Mouse (Mus musculus): Measurements from ENCODE around the gene H2-M10.2. TPM values are rescaled to one million over a fixed set of nuclear protein-coding genes. Genes with fewer than 3 reads are reported as not detected.
"Not testable (repeated sequence)": the region's sequence is repeated elsewhere in the genome, so short reads cannot be mapped to it uniquely, and the experiment has no call there.

The H2-M10.2 gene
- polyA plus RNA-seq, 1 experiment from 2014 or later, result not detected

DNA sequence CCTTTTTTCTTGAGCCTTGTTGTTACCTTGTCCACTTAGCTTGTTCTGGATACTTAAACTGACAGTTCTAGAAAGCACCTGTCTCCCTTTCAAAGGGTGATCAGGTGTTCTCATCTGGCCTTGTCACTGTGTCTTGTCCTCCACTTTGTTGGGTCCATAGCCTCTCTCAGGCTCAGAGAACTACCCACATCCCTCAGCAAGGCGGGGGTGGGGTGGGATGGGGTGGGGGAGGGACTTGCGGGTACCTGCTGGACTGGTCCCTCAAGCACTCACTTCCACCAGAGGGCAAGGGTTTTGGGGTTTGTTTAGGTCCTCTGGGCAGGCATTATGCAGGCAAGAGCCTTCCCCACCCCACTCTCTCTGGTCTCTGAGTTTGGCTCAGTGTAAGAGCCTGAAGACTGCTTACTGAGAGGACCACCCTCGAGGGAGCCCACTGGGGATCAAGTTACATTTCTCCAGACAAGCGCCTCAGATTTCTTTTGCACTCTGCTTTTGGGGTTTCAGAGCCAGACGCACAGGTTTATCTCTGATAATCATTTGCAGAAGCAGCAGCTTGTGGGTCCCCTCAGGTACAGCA lies 45.6 kb downstream of the H2-M10.2 start:
- Histone ChIP-seq H3K9me3 (ENCODE audit: control insufficient read depth) (no peaks in the 10 kb centered on the region), H3K36me3 (ENCODE audit: control insufficient read depth, insufficient read depth) (no peaks in the 10 kb centered on the region), H3K4me2 (replicated peaks; ENCODE audit: low read depth) (no peak overlapping the region), H3K9ac (ENCODE audit: low read depth, low read length) (no peak overlapping the region), H3K4me3 (ENCODE audit: low read depth, low read length) (no peak overlapping the region), H3K27me3 (replicated peaks; ENCODE audit: control insufficient read depth, insufficient read depth, low read length) (peaks cover 14% of the 10 kb centered on the region), H3K27ac (ENCODE audit: low read depth, low read length) (no peak overlapping the region), H3K4me1 (replicated peaks; ENCODE audit: control insufficient read depth, insufficient read depth, low read length) (no peaks in the 10 kb centered on the region)
- WGBS, result 5% methylated on average over 5 of the region's 5 CpGs
- no peak for ATAC-seq
- no peak for TF ChIP-seq CTCF (IDR thresholded peaks at IDR 0.05; ENCODE audit: low read depth)

DNA sequence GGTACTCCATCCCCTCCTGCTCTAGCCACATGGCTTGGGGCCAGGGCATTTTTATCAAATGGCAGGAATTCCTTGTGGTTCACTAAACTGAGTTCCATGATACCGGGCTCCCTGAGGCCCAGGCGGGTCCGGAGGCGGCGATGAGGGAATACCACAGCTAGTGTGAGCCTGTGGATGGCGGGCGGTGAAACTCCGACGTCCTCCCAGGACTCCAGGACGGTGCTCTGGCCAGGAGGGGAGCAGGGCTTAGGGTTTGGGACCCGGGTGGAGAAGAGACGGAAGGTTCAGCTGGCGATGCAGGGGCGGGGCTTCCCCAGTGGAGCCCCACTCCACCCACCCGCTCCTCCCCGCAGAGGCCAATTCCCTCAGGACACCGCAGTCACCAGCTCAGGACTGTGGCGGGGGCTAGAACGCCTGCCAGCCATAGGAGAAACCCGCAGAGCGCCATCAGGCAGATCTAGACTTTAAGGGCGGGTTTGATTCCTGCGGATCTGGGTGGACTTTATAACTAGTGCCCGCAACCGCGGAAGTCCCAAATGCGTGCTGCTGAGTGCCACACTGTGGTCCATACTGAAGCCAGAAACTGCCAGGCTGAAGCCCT lies 48.9 kb downstream of the H2-M10.2 start:
- Histone ChIP-seq H3K36me3 (ENCODE audit: control insufficient read depth, insufficient read depth) (no peaks in the 10 kb centered on the region), H3K27ac (ENCODE audit: low read depth, low read length) (no peak overlapping the region), H3K27me3 (replicated peaks; ENCODE audit: control insufficient read depth, insufficient read depth, low read length) (peaks cover 18% of the 10 kb centered on the region), H3K9me3 (ENCODE audit: control insufficient read depth) (no peaks in the 10 kb centered on the region), H3K4me3 (ENCODE audit: low read depth, low read length) (peak overlapping the region; percentile 41), H3K4me2 (replicated peaks; ENCODE audit: low read depth) (peak overlapping the region; percentile 68), H3K9ac (ENCODE audit: low read depth, low read length) (no peak overlapping the region), H3K4me1 (replicated peaks; ENCODE audit: control insufficient read depth, insufficient read depth, low read length) (no peaks in the 10 kb centered on the region)
- no peak for TF ChIP-seq CTCF (IDR thresholded peaks at IDR 0.05; ENCODE audit: low read depth)
- no peak for ATAC-seq
- 5% methylated on average over 27 of the region's 27 CpGs for WGBS

DNA sequence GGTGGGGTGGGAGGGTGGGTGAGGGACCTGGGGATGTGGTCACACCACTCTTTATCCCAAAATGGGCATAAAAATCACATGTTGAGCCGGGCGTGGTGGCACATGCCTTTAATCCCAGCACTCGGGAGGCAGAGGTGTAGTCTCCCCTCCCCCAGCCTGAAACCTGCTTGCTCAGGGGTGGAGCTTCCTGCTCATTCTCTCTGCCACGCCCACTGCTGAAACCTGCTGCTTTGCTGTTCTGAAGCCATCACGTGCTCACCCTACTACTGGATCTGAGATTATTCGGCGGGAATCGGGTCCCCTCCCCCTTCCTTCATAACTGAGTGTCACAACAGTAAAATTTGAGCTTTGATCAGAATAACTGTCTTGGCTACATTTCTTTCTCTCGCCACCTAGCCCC lies 51.0 kb downstream of the H2-M10.2 start:
- not testable (repeated sequence) for H3K4me3 ChIP-seq (ENCODE audit: low read depth, low read length); H3K4me1 ChIP-seq (replicated peaks; ENCODE audit: control insufficient read depth, insufficient read depth, low read length); H3K9me3 ChIP-seq (ENCODE audit: control insufficient read depth); H3K27ac ChIP-seq (ENCODE audit: low read depth, low read length); H3K4me2 ChIP-seq (replicated peaks; ENCODE audit: low read depth); H3K9ac ChIP-seq (ENCODE audit: low read depth, low read length); H3K36me3 ChIP-seq (ENCODE audit: control insufficient read depth, insufficient read depth); ATAC-seq
- WGBS, result 9% methylated on average over 8 of the region's 9 CpGs
- H3K27me3 ChIP-seq (replicated peaks; ENCODE audit: control insufficient read depth, insufficient read depth, low read length), result peaks cover 28% of the 10 kb centered on the region

Other genes with a start within 250 kb of the H2-M10.2 start
- 19.5 and 21.2 TPM in 2 replicates for gene H2-T22, start 243.7 kb downstream of the H2-M10.2 start, polyA plus RNA-seq (2015; fragmentation: Nextera tagmentation; extraction: Ambion mirVana)
- 2.8 and 3.1 TPM in 2 replicates for gene Gm6034, start 243.5 kb downstream of the H2-M10.2 start, polyA plus RNA-seq (2015; fragmentation: Nextera tagmentation; extraction: Ambion mirVana)
- gene Gm11127, start 228.1 kb downstream of the H2-M10.2 start, polyA plus RNA-seq (2015; fragmentation: Nextera tagmentation; extraction: Ambion mirVana), result 84.2 and 86.5 TPM in 2 replicates
- gene Gm19684, start 164.8 kb downstream of the H2-M10.2 start, polyA plus RNA-seq (2015; fragmentation: Nextera tagmentation; extraction: Ambion mirVana), result 0.17 TPM in 1 of 2 replicates, not detected in the other
- 0.93 and 1.3 TPM in 2 replicates for gene Gm7030, start 157.1 kb downstream of the H2-M10.2 start, polyA plus RNA-seq (2015; fragmentation: Nextera tagmentation; extraction: Ambion mirVana)
- 28.7 and 31.1 TPM in 2 replicates for gene Gm8909, start 118.0 kb downstream of the H2-M10.2 start, polyA plus RNA-seq (2015; fragmentation: Nextera tagmentation; extraction: Ambion mirVana)
- 53.3 and 65.3 TPM in 2 replicates for gene H2-T3, start 96.2 kb downstream of the H2-M10.2 start, polyA plus RNA-seq (2015; fragmentation: Nextera tagmentation; extraction: Ambion mirVana)
- gene Rpp21, start 28.4 kb downstream of the H2-M10.2 start, polyA plus RNA-seq (2015; fragmentation: Nextera tagmentation; extraction: Ambion mirVana), result 103 and 110 TPM in 2 replicates
- 4.2 and 5.7 TPM in 2 replicates for gene Trim39, start 14.2 kb downstream of the H2-M10.2 start, polyA plus RNA-seq (2015; fragmentation: Nextera tagmentation; extraction: Ambion mirVana)
- not detected in 2 replicates for gene H2-M10.1, start 39.7 kb upstream of the H2-M10.2 start, polyA plus RNA-seq (2015; fragmentation: Nextera tagmentation; extraction: Ambion mirVana)
- not detected in 2 replicates for gene H2-M10.3, start 81.9 kb upstream of the H2-M10.2 start, polyA plus RNA-seq (2015; fragmentation: Nextera tagmentation; extraction: Ambion mirVana)
- gene H2-M10.4, start 175.8 kb upstream of the H2-M10.2 start, polyA plus RNA-seq (2015; fragmentation: Nextera tagmentation; extraction: Ambion mirVana), result not detected in 2 replicates

Measured in intestine, postnatal 0 days (tissue).